15 mouse cellular contexts compared by ENCODE assay signal in the genomic region with DNA sequence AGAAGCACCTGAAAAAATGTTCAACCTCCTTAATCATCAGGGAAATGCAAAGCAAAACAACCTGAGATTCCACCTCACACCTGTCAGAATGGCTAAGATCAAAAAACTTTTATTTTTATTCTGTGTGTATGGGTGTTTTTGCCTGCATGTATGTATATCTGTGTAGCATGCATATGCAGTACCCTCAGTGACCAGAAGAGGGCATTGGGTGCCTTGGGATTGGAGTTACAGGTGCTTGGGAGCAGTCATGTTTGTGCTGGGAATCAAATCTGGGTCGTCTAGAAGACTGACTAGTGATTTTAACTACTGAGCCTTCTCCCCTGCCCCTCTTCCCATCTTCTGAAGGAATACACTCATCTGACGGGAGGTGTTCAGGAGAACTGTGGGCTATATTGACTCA. TPM values are rescaled to one million over a fixed set of nuclear protein-coding genes. Genes with fewer than 3 reads are reported as not detected.
DNase-seq lines count a peak whose midpoint lies in the region; ATAC-seq and TF ChIP-seq lines count a peak whose summit lies in the region.
"Had no signal": no experiment of that assay in that cellular context is flagged by ENCODE, and none has a peak within 500 bp of the region (broad histone marks: within the 10 kb centered on the region; RNA-seq: fewer than 3 reads in every experiment).

No protein-coding gene starts in this region.

- TF ChIP-seq CTCF in lung, postnatal 0 days (IDR thresholded peaks at IDR 0.05): peak; percentile 44
- peak in 2 of 3 experiments; percentile 19 to 27; a peak in 3 of 6 replicates for TF ChIP-seq CTCF in MEL (IDR thresholded peaks at IDR 0.05 in 2 of 3, conservative IDR thresholded peaks at IDR 0.05 in 1 of 3; ENCODE audit: control insufficient read depth in 1 of 3, insufficient read depth in 1 of 3, low read depth in 2 of 3, low read length in 3 of 3, poor library complexity in 1 of 3, severe bottlenecking in 1 of 3)
- peak; percentile 43 for TF ChIP-seq CTCF in stomach, postnatal 0 days (IDR thresholded peaks at IDR 0.05; ENCODE audit: low read depth)

- H3K4me3 ChIP-seq in hindbrain, embryonic 11.5 days (ENCODE audit: low read depth, low read length): no peak overlapping the region
- H3K4me3 ChIP-seq in hindbrain, embryonic 16.5 days (ENCODE audit: low read length): no peak overlapping the region
- no peak overlapping the region for H3K4me3 ChIP-seq in lung, postnatal 0 days (ENCODE audit: low read depth, low read length)
- no peak overlapping the region for H3K4me3 ChIP-seq in MEL (ENCODE audit: control insufficient read depth in 1 of 2, insufficient read depth in 1 of 2, low read depth in 2 of 2, low read length in 2 of 2)
- H3K4me3 ChIP-seq in stomach, postnatal 0 days (ENCODE audit: low read depth, low read length): no peak overlapping the region
- H3K4me3 ChIP-seq: embryonic facial prominence, embryonic 10.5 days; limb, embryonic 13.5 days; midbrain, embryonic 10.5 days had no signal

- H3K9me3 ChIP-seq in hindbrain, embryonic 11.5 days (ENCODE audit: control insufficient read depth, low read length): no peaks in the 10 kb centered on the region
- H3K9me3 ChIP-seq in hindbrain, embryonic 16.5 days (ENCODE audit: control insufficient read depth, low read length): no peaks in the 10 kb centered on the region
- H3K9me3 ChIP-seq in lung, postnatal 0 days (ENCODE audit: low read length): no peaks in the 10 kb centered on the region
- H3K9me3 ChIP-seq in MEL (replicated peaks; ENCODE audit: insufficient read depth, low read length): no peaks in the 10 kb centered on the region
- H3K9me3 ChIP-seq in stomach, postnatal 0 days (ENCODE audit: control insufficient read depth, low read length): no peaks in the 10 kb centered on the region

- no peaks in the 10 kb centered on the region for H3K79me2 ChIP-seq in MEL (ENCODE audit: control insufficient read depth, insufficient read depth, low read length, poor library complexity)

- no peaks in the 10 kb centered on the region for H3K36me3 ChIP-seq in hindbrain, embryonic 11.5 days (ENCODE audit: control insufficient read depth, insufficient read depth, low read length)
- H3K36me3 ChIP-seq in hindbrain, embryonic 16.5 days (ENCODE audit: control insufficient read depth, insufficient read depth, low read length): no peaks in the 10 kb centered on the region
- H3K36me3 ChIP-seq in lung, postnatal 0 days (ENCODE audit: insufficient read depth, low read length): no peaks in the 10 kb centered on the region
- H3K36me3 ChIP-seq in MEL (ENCODE audit: control insufficient read depth in 1 of 2, insufficient read depth in 2 of 2, low read length in 2 of 2): no peaks in the 10 kb centered on the region
- H3K36me3 ChIP-seq in stomach, postnatal 0 days (ENCODE audit: control insufficient read depth, insufficient read depth, low read length): no peaks in the 10 kb centered on the region
- H3K36me3 ChIP-seq: embryonic facial prominence, embryonic 10.5 days; limb, embryonic 13.5 days; midbrain, embryonic 10.5 days had no signal

- no peak overlapping the region for H3K4me2 ChIP-seq in hindbrain, embryonic 11.5 days (replicated peaks; ENCODE audit: low read depth, low read length)
- H3K4me2 ChIP-seq in hindbrain, embryonic 16.5 days (ENCODE audit: low read length): no peak overlapping the region
- H3K4me2 ChIP-seq in lung, postnatal 0 days (replicated peaks; ENCODE audit: low read depth, low read length): no peak overlapping the region
- no peak overlapping the region for H3K4me2 ChIP-seq in stomach, postnatal 0 days (replicated peaks; ENCODE audit: low read depth)
- H3K4me2 ChIP-seq: limb, embryonic 13.5 days had no signal

- DNase-seq in hindbrain, embryonic 11.5 days (ENCODE audit: low spot score): peak; percentile 8
- no peak for DNase-seq in lung, postnatal 0 days (ENCODE audit: low spot score)
- DNase-seq in lung, postnatal 36 days: no peak
- peak; percentile 9 for DNase-seq in MEL (ENCODE audit: low read depth, low spot score)
- no peak for DNase-seq in stomach, postnatal 0 days (ENCODE audit: low spot score)
- no peak for DNase-seq in heart, adult 9 months (ENCODE audit: low spot score in 2 of 2)
- no peak for DNase-seq in retina, postnatal 1 day
- DNase-seq: cerebellum, adult 9-10 months; lung, postnatal 10 days had no signal

- H3K27me3 ChIP-seq in hindbrain, embryonic 11.5 days (ENCODE audit: control insufficient read depth, insufficient read depth, low read length): no peaks in the 10 kb centered on the region
- H3K27me3 ChIP-seq in hindbrain, embryonic 16.5 days (replicated peaks; ENCODE audit: control insufficient read depth, insufficient read depth, low read length): no peaks in the 10 kb centered on the region
- H3K27me3 ChIP-seq in lung, postnatal 0 days (replicated peaks; ENCODE audit: insufficient read depth, low read length): no peaks in the 10 kb centered on the region
- no peaks in the 10 kb centered on the region for H3K27me3 ChIP-seq in MEL (ENCODE audit: control insufficient read depth in 1 of 2, insufficient read depth in 2 of 2, low read length in 2 of 2)
- no peaks in the 10 kb centered on the region for H3K27me3 ChIP-seq in stomach, postnatal 0 days (ENCODE audit: control insufficient read depth, insufficient read depth, low read length)

- 88% methylated on average over 2 of the region's 2 CpGs for WGBS in hindbrain, embryonic 11.5 days
- 79% methylated on average over 2 of the region's 2 CpGs for WGBS in hindbrain, embryonic 16.5 days
- WGBS in lung, postnatal 0 days: 82% methylated on average over 2 of the region's 2 CpGs
- 74% methylated on average over 2 of the region's 2 CpGs for WGBS in stomach, postnatal 0 days

- no peak overlapping the region for H3K27ac ChIP-seq in hindbrain, embryonic 11.5 days (ENCODE audit: low read depth, low read length)
- H3K27ac ChIP-seq in hindbrain, embryonic 16.5 days (ENCODE audit: low read depth, low read length): no peak overlapping the region
- no peak overlapping the region for H3K27ac ChIP-seq in lung, postnatal 0 days (ENCODE audit: low read length)
- no peak overlapping the region for H3K27ac ChIP-seq in MEL (ENCODE audit: control insufficient read depth, low read depth, low read length)
- H3K27ac ChIP-seq in stomach, postnatal 0 days (replicated peaks): no peak overlapping the region
- H3K27ac ChIP-seq: embryonic facial prominence, embryonic 10.5 days; limb, embryonic 13.5 days; midbrain, embryonic 10.5 days had no signal

- no peak for TF ChIP-seq EP300 in lung, postnatal 0 days (IDR thresholded peaks at IDR 0.05)
- TF ChIP-seq EP300 in MEL (IDR thresholded peaks at IDR 0.05; ENCODE audit: low read depth in 1 of 2, low read length in 2 of 2): no peak
- no peak for TF ChIP-seq EP300 in stomach, postnatal 0 days (optimal IDR thresholded peaks at IDR 0.05)

- ATAC-seq in hindbrain, embryonic 11.5 days (ENCODE audit: low FRiP score): no peak
- no peak for ATAC-seq in hindbrain, embryonic 16.5 days
- ATAC-seq in lung, postnatal 0 days: no peak
- ATAC-seq in stomach, postnatal 0 days (ENCODE audit: low FRiP score, low TSS enrichment): no peak

- no peaks in the 10 kb centered on the region for H3K4me1 ChIP-seq in hindbrain, embryonic 11.5 days (replicated peaks; ENCODE audit: control insufficient read depth, insufficient read depth, low read length)
- H3K4me1 ChIP-seq in hindbrain, embryonic 16.5 days (ENCODE audit: control insufficient read depth, insufficient read depth, low read depth, low read length): no peaks in the 10 kb centered on the region
- no peaks in the 10 kb centered on the region for H3K4me1 ChIP-seq in lung, postnatal 0 days (ENCODE audit: insufficient read depth, low read depth, low read length)
- no peaks in the 10 kb centered on the region for H3K4me1 ChIP-seq in MEL (ENCODE audit: control insufficient read depth in 1 of 2, insufficient read depth in 2 of 2, low read length in 2 of 2)
- H3K4me1 ChIP-seq in stomach, postnatal 0 days (replicated peaks; ENCODE audit: control insufficient read depth, insufficient read depth): no peaks in the 10 kb centered on the region

- H3K9ac ChIP-seq in hindbrain, embryonic 11.5 days (ENCODE audit: low read depth, low read length): no peak overlapping the region
- H3K9ac ChIP-seq in hindbrain, embryonic 16.5 days (ENCODE audit: low read depth, low read length): no peak overlapping the region
- no peak overlapping the region for H3K9ac ChIP-seq in lung, postnatal 0 days (replicated peaks; ENCODE audit: low read depth)
- H3K9ac ChIP-seq in MEL (ENCODE audit: control insufficient read depth, low read depth, low read length, poor library complexity, severe bottlenecking): no peak overlapping the region
- no peak overlapping the region for H3K9ac ChIP-seq in stomach, postnatal 0 days (ENCODE audit: low read length)
- H3K9ac ChIP-seq: limb, embryonic 13.5 days had no signal

- no peak for TF ChIP-seq POLR2A in MEL (IDR thresholded peaks at IDR 0.05; ENCODE audit: control insufficient read depth in 1 of 2, insufficient read depth in 1 of 2, low read depth in 1 of 2, low read length in 2 of 2, poor library complexity in 1 of 2)

- peak; percentile 4 for TF ChIP-seq RAD21 in MEL (IDR thresholded peaks at IDR 0.05; ENCODE audit: low read depth, low read length)

TF ChIP-seq in MEL, 35 proteins besides CTCF, POLR2A, EP300 and RAD21:
- TF ChIP-seq USF1 (IDR thresholded peaks at IDR 0.05; ENCODE audit: low read depth, low read length) (no peak), ZMIZ1 (IDR thresholded peaks at IDR 0.05; ENCODE audit: low read depth, low read length) (no peak), CHD2 (IDR thresholded peaks at IDR 0.05; ENCODE audit: low read length) (no peak)

RNA-seq across cellular contexts. Expression of a gene that starts 36.2 kb away (rescaled TPM):
- 0.28 and 0.35 TPM in 2 replicates for polyA plus RNA-seq in hindbrain, embryonic 11.5 days (2014; fragmentation: Nextera tagmentation; extraction: Ambion mirVana)
- 0.50 and 1.1 TPM in 2 replicates for polyA plus RNA-seq in hindbrain, embryonic 16.5 days (2015; fragmentation: Nextera tagmentation; extraction: Ambion mirVana)
- 0.18 and 0.25 TPM in 2 replicates for polyA plus RNA-seq in lung, postnatal 0 days (2015; fragmentation: Nextera tagmentation; extraction: Ambion mirVana)
- total RNA-seq in MEL (2012; rRNA removed): not detected in 2 replicates
- polyA plus RNA-seq in MEL (2012; ENCODE audit: insufficient read depth in 1 of 2, insufficient read length in 2 of 2, low read depth in 1 of 2, low replicate concordance in 2 of 2, missing spikeins in 1 of 2): not detected
- 0.17 and 0.24 TPM in 2 replicates for polyA plus RNA-seq in stomach, postnatal 0 days (2015; fragmentation: Nextera tagmentation; extraction: Ambion mirVana)
- total RNA-seq: heart, adult 8-10 months; hematopoietic stem cell, adult 5-6 weeks had no signal
- polyA plus RNA-seq: limb, embryonic 13.5 days had no signal

Comparison
In these comparisons a context has a peak if more than half of its experiments do, and no peak if none do; other contexts are left out.
1. DNase-seq: peak in hindbrain, embryonic 11.5 days (single experiment) and MEL (single experiment); none in lung, postnatal 0 days (single experiment), lung, postnatal 36 days (single experiment), stomach, postnatal 0 days (single experiment), heart, adult 9 months (0 of 2) and retina, postnatal 1 day (single experiment).
2. Peak in every context shown above with its lines, with median percentiles within 50 percentile points of each other: CTCF ChIP-seq.